Mouse (Mus musculus) urinary bladder, postnatal 10 days (tissue): ENCODE measurements around the gene Psmd14.
A peak's percentile ranks its signal among the peaks of the same experiment; 100 is the strongest.

ENCODE experiments used
- DNase-seq: peaks from one replicate; pipeline ENCODE4 v3.0.0; 2022; ENCODE audit warnings: low spot score

The Psmd14 gene

DNA sequence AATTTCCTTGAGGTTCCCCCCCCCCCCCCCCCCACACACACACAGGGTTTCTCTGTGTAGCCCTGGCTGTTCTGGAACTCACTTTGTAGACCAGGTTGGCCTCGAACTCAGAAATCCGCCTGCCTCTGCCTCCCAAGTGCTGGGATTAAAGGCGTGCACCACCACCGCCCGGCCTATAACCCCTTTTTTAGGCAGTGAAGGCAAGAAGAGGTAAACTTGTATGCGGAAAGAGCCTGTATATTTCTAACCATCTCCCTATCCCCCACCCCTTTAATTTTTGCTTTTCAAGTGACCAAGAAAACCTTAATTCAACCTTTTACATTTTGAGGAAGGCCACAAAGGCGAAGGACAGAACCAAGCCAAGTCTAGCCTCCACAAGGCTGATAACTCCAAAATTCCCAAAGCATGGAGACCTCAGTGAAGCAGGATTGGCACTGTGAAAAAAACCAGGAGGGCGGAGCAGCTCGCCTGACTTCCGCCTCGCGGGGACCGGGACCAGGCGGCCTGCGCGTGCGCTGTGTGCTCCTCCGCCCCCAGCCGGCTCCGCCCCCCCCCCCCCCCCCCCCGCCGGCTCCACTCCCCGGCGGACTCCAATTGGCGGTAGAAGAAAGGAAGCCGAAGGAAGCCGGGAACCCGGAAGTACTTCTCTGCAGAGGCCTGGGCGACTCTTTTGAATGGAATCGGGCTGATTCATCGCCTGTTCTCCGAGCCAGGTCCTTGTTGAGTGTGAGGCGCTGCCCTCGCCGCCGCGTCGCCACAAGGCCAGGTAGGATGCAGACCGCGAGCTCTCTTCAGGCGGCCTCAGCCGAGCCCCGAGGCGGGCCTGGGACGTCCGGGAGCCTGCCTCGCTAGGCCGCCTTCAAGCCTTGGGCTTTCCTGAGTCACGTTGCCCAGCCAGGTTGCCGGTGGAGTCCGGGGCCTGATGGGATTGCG, at the start of gene Psmd14:
Gene Psmd14, plus strand, starts transcription at position 587 of the 933 bp plus-strand sequence.
- DNase-seq = peak; percentile 47

DNA sequence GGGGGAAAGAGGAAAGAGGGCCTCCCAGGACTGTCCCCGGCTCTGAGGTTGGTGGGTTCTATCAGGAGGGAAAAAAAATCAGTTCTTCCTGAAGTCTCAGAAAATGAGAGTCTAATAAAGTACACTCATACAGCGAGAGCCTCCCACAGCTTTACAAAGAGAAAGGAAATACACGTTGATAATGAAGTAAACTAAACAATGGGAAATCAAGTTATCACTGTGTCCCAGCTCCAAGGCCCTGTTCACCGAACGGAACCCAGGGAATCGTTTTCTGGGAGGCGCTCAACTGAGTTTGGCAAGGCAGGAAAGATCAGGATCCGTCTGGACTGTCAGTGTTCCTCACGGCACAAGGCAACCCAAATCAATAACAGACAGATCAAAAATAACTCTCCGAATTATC, 48.7 kb upstream of the Psmd14 start:
- DNase-seq = no peak

DNA sequence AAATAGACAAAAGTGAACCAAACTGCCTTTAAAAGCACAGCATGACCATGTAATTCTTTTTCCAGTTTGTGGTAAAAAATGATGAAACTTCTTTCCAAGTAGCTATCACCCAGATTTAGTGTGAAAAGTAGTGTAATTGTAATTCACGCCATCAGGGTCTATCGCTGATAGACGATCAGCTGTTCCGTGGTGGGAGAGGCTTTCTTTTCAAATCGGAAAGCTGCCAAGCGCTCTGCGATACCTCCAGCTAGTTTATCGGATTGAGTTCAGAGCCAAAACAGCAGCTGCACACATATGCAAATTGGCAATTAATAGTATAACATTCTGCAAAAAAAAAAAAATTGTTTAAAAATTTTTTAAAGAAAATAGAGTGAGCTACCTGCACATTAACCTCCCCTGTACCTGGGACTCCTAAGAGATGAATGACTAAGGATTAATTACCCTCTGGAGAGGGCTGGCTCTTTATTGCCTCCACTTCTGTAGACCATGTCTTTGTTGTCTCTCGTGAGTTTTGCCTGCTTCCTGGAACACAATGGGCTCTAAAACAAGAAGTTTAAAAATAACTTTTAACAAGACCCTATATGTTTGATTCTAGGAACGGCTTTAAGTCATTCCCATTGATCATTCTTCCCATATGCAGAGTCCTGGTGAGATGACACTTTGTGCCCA, 47.8 kb upstream of the Psmd14 start:
- no peak for DNase-seq

DNA sequence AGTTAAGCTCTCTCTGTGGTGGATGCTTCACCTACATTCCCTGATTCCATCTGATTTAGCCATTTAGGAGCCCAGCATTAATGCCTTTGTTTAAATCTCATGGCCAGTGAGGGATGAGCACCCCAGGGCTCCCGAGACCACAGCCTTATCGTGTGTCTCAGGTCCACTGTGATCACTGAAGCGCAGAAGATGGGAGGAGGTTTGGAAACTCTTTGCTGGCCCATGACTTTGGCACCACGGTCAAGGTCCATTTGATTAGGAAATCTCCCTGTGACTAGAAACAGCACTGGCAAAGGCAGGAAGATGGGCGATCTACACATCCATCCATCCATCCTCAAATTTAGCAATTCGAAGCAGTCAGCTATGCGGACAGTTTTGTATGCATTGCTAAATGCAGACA, 44.1 kb upstream of the Psmd14 start:
- DNase-seq = no peak

DNA sequence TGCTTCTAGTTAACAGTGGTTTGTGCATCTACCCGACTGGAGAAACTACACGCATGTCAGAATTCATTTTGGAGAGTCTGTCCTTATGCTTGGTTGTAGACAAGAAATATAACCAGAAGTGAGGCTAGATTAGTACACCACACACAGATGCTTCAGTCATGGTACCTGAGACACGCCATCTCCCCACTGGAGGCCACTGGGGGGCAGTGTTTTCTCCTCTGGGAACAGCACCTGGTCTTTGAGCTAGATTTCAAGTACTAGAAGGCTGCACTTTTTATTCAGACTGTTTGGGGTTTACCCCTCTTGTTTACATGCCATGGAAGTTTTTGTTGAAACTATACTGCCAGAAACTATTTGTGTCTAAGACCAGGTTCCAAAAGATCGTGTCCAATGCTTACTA, 43.2 kb upstream of the Psmd14 start:
- DNase-seq = no peak

DNA sequence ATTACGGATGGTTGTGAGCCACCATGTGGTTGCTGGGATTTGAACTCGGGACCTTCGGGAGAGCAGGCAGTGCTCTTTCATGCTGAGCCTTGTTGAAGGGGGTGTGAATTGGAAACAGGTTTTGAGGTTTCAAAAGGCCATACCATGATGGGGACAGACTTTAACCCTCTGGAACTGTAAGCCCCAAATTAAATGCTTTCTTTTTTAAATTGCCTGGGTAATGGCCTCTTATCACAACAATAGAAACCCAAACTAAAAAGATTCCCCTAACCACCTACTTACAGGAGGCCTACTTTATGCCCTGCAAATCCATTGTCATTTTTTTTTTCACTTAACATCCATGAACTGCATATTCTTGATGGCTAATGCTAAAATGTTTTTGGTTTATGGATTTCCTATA, 36.9 kb upstream of the Psmd14 start:
- DNase-seq = no peak

DNA sequence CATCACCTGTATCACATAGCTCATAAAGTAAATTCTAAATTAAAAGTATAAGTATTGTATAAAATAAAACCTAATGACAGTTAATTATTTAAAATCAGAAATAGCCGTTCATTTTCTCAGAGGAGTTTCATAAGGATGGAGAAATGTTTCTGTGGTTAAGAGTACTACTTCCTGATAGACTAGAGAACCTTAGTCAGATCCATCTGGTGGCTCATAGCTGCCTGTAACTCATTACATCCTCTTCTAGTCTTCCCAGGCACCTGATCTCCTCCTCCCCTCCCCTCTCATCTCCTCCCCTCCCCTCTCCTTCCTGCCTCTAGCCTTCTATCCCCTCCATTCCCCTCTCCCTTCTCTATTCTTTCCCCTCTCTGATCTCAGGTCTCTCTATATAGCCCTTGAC, 29.9 kb upstream of the Psmd14 start:
- no peak for DNase-seq

DNA sequence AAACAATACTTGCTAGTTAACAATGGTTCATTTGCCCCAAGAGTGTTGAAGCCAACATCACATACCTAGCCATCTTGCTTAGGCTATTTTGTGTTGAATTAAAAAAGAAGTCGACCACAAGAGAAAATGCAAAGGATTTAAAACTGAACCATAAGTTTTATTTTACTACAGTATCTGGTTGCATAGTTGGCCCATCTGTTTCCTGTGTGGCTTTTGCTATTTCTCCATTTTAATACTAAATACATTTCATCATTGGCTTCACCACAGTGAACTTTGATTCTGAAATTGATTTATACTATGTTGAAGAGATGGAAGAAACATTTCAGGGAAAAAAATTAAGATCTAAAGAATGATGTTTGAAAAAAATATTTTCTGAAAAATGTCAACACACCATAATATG, 25.0 kb upstream of the Psmd14 start:
- DNase-seq = no peak

DNA sequence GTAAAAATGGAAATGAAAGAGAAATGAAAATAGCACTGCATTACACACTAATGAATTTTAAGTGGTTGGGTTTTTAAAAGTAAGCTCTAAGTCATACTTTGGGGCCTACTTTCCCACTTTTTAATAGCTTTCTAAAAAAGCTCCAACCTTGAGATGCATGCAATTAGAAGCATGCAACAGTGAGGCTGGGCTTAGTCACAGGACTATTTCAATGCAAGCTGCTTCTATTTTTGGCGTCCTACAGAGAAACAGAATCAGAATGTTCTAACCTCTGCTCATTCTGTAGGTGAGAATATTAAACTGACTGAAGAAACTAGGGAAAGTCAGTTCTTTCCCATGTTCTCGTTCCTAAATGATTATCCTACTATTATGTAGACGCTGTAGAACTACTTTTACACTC, 22.4 kb upstream of the Psmd14 start:
- DNase-seq = no peak

DNA sequence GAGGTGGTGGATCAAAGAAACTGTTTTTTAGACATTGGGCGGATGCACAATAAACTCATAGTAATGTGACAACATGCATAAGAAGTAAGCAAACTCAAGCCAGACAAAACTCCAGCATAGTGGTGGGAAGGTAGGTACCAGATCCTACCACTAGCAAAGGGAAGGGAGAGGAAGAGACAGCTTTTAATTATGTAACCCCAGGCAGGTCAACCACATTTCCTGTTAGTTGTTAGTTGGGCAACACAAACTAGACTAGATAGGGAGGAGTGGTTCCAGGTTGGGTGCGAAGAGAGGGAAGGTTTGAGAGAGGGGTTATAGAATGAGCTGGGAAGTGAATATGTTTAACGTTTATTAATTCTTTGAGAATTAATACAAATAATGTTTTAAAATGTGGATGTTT, 1.9 kb upstream of the Psmd14 start:
- no peak for DNase-seq

DNA sequence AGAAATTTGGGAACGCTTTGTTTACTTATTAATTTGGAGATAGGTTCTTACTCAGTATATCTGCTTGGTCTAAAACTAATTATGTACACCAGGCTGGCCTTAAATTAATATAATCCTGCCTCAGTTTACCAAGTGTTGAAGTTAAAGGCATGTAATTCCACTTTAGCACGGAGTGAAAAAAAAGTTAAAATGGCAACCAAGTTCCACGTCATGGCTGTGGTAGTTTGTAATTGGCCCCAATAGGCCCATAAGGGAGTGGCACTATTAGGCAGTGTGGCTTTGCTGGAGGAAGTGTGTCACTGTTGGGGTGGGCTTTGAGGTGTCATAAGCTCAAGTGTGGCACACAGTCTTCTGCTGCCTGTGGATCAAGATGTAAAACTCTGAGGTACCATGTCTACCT, 1.0 kb downstream of the Psmd14 start:
- no peak for DNase-seq

DNA sequence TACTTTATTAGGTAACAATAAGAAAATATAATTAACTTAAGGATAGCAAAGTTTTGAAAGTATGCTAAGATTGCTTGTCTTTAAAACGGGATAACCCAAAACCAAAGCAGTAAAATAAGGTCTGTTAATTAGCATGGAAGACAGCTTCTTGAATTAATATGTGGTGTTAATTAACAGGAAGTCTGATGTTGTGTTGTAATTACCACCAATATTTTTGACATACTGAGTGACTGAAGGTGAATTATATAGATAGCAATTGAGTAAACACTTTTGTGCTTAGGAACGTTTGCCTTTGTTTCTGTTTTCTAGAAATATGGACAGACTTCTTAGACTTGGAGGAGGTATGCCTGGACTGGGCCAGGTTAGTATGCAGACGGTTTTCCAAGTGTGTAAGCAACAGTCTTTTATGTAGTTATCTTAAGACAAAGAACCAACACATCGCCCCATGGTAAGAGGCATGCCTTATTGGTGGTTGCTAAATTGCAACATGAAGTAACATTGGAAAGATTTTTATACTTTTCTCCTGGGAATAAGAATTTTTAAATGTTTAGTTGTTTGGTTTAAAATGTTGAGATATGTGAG, 11.0 kb downstream of the Psmd14 start:
- DNase-seq = no peak

DNA sequence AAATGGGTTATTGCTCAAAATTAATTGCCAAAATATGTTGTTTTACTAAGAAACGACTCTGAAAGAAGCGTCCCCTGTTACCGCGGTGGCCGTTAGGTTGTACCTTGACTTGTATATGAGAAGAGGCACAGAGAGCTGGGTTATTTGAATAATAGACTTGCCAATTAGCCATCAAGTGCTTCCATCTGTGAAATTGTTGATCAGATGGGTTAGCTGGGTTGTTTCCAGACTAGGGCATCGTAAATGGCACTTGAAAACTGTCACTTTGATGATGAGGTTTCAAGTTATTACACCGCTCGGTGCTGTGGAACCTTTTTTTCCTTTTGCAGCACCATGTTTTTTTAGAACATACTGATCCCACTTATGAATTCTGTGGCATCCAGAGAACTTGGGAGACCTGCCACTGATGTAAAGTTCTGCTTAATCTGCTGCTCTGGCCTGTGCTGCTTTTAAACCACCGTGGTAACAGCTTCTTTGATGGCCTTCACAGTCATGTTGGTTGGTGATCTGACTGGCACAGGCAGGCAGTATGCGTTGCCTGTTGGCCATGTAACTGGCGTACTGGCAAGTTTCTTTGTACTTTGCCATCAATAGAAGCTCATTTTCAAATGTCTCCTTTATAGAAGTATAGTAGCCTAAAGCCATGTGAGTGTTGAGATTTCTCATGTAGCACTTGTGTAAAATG, 21.4 kb downstream of the Psmd14 start:
- no peak for DNase-seq

DNA sequence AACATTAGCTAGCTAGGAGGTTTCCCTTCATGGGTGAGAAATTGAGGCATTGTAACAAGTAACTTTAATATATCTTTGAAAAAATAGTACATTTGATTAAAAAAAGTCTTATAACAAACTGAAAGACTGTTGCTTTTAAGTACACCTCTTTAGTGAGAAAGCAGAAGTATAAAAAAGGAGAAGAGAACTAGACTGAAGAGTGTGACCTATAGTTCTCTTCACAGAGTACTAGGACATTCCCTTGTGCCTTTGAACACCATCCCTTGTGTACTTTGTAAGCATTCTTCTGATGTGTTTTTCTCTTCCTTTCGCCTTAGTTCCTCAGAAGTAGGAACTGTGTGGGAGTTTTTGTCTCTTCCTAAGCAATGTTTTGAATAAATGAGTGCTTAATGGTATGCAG, 22.7 kb downstream of the Psmd14 start:
- no peak for DNase-seq

DNA sequence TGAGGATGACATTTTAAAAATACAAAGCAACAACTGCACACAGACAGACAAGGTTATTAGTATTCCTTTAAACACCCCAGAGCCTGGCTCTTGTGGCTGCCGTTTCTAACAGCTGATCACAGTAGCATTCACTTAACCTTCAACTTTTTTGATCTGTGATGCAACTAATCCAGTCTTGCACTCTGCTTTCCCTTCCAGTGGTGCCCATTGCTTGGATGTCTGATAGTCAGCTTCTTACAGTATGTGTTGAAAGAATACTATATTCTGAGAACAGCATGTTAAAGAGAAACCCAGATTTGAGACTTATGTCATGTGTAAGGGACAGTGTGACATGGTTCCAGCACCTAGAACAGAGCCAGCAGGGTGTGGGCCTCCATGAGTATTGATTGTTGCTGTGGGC, 34.6 kb downstream of the Psmd14 start:
- no peak for DNase-seq

DNA sequence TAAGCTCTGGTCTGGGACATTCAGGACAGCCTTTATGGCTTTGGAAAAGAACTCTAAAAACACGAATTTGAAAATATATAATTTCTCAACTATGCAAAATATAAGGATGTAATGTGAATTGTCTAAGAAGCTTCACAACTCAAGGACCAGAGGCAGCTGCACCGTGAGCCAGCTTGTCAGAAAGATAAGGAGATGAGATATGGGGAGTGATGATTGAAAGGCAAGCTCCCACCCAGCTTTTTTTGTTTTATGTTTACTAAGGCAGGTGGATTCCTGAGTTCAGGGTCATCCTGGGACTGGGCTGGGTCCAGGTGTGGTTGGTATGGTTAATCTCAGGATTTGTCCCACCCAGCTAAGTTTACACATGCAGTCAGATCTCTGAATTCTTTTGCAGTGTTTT, 35.1 kb downstream of the Psmd14 start:
- no peak for DNase-seq

DNA sequence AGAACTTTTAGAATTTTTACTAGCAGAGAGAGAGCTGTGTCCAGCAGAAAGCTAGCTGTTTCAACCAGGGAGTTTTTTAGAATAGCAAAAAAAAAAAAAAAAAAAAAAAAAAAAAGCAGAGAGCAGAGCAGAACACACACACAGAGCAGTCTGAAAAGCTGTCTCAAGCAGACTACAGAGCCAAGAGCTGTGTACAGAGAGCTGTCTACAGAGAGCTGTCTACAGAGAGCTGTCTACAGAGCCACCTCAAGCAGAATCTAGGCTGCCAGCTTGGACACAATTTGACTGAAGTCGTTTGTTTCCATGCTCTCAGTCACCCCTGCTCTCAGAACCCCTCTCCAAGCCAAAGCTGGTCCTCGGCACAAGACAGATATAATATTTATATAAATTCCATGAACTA, 35.9 kb downstream of the Psmd14 start:
- no peak for DNase-seq

DNA sequence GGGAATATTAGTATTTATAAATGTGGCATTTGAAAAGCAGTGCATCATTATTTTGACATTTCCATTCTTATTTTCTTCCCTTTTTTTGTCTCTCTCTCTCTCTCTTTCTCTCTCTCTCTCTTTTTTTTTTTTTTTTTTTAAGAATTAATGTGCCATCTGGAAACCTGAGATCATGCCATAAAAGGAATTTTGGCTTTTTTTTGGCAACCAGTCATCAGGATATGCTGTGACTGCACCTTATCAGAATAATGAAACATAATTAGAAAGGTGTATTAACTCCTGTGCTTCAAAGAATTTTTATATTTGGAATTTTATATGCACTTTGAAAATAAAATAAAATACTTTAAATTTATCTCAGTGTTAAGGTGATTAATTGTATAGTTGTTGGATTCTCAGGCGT, 39.2 kb downstream of the Psmd14 start:
- DNase-seq = no peak

DNA sequence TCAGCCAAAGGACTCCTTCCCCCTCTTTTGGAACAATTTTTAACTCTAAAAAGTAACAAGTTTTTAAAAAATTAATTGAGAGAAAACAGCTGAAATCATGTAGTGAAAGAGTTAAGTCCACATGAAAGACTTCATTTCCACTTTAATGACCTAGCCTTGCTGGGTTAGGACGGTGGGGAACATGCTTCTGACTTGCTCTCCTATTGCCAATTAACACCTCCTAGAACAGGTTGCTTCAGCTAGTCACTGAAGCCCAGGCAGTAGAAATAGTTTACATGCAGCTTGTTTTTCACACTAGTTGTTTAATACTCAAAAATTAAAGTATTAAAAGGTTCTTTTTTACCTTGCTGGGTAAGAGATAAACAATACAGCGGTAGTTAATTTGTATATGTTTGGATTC, 39.8 kb downstream of the Psmd14 start:
- DNase-seq = no peak

DNA sequence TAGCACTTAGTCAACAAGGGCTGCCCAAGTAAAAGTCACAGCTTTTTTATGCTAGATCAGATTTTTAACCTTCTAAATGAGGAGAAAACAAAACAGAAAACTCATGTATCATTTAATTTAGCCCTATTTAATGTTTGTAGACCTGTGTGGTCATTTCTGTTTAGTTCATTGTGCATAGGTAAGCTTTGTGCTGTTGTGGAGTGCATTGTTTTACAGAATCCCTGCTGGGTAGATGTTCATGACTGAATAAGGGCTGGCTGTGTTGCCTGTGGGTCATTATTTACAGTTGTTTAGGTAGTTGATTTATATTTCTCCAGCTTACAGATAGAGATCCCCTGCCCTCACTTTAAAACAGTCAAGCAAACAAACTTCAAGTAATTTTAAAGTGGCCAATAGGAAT, 40.9 kb downstream of the Psmd14 start:
- DNase-seq = no peak

DNA sequence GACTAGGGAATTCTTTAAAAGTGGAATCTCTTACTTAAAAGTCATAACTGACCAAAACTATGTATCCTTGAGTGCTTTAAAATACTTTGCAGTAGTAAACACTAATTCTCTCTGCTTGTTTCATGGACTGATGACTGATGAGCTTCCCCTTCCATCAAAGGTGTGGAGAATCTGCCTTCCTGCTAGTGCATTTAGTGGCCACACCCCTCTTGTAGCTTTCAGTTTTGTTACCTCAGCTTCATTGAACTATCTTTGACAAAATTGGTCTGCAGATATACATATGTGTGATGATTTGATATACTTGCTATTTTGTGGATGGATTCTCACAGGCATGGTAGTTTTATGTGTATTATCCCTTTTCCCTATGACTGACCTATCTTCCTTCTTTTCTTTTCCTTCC, 43.5 kb downstream of the Psmd14 start:
- no peak for DNase-seq

DNA sequence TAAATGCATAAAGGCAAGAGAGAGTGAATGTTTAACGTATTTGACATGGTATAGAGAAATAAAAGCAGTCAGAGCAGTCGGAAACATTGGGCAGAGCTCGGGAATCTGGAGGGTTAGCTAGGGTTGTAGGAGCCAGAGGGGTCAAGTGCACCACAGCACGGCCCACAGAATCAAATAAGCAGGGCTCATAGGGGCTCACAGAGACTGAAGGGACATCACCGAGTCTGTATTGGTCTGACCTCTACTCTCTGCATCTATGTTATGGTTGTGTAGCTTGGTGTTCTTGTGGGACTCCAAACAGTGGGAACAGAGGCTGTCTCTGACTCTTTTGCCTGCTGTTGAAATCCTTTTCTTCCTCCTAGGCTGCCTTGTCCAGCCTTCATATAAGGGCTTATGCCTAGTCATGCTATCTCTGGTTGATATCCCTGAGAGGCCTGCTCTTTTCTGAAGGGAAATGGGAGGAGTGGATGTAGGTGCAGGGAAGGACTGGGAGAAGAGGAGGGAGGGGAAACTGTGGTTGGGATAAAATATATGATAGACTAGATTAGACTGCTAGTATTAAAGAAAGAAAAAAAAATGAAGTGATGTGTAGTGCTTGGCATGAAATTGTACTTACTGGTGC, 47.9 kb downstream of the Psmd14 start:
- no peak for DNase-seq
